Mouse (Mus musculus): ENCODE results near the gene Dusp18. TPM values are rescaled to one million over a fixed set of nuclear protein-coding genes. Genes with fewer than 3 reads are reported as not detected.

Gene Dusp18
- polyA plus RNA-seq (2016; fragmentation: Nextera tagmentation; extraction: Ambion mirVana) = 16.6 and 17.0 TPM in 2 replicates

DNA sequence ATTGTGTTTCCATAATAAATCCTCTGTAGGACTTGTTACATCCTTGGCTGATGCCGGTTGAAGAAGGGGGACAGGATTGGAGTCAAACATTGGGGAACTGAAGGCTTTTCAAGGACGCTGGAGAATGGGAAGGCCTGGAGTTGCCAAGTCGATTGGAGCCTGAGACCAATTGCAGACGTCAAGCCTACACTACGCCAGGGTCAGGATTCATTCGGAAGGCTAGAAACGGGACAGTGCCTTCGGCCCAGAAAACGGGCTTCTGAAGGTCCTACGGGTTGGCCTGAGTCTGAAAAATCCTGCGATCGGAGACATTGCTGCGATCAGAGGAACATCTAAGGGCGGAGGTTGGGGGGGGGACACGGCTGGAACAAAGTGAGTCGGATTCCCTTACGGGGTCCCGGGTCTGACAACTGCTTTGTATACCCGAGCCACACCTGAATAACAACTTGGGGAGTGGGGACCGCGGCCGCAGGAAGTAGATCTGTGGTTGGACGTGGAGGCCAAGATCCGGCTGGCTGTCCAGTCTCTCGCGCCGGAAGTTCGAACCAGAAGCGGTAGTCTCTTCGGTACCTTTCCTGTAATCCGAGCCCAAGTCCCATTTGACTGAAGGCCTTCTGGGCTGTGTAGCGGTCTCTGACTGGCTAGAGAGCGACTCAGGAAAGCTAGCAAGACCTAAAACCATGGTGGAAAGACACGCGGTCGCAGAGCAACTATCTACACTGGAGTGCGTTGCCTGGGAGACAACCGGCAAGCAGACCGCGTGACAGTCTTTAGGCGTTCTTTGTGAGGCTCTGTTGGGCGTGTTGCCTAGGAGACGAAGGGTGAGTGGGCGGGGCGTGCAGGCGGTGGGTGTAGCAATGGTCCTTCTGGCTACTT lies at the start of gene Dusp18, which contains the start of gene 4921536K21Rik:
Gene Dusp18, plus strand, starts transcription at position 835 of the 876 bp plus-strand sequence.
Gene 4921536K21Rik, minus strand, starts transcription at position 693 of the 876 bp plus-strand sequence.
- Histone ChIP-seq H3K27ac (replicated peaks) (peak within 1 kb of the TSS; percentile 92), H3K4me1 (peaks cover 13% of the 10 kb centered on the region), H3K27me3 (replicated peaks; ENCODE audit: low read depth, poor library complexity, severe bottlenecking) (no peaks in the 10 kb centered on the region), H3K36me3 (replicated peaks) (peaks cover 31% of the 10 kb centered on the region), H3K9me3 (no peaks in the 10 kb centered on the region), H3K4me3 (peak within 1 kb of the TSS; percentile 67)
- DNase-seq (ENCODE audit: low spot score) = peak; percentile 97
- 2% methylated on average over 46 of the region's 46 CpGs for WGBS

DNA sequence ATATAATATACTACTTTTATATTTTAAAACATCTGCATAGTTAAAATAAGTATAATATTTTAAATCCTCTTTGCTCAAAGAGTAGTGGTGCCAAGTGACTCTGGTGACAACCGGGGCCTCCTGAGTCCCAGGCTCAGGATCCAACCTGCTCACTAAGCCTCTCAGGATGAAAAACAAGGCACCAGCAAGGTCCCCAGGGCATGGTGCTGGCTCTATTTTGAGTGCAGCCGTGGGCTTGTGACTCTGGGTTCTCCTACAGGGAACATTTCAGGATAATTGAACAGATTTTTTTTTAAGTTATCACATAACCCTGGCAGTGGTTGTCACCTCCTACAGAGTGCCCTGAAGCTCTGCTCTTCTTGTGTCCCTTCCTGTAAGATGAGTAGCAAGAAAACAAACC lies 48.7 kb upstream of the Dusp18 start:
- Histone ChIP-seq H3K4me3 (no peak overlapping the region), H3K9me3 (no peaks in the 10 kb centered on the region), H3K36me3 (replicated peaks) (no peaks in the 10 kb centered on the region), H3K27ac (replicated peaks) (no peak overlapping the region), H3K27me3 (replicated peaks; ENCODE audit: low read depth, poor library complexity, severe bottlenecking) (no peaks in the 10 kb centered on the region), H3K4me1 (no peaks in the 10 kb centered on the region)
- WGBS = 56% methylated on average over 2 of the region's 2 CpGs
- no peak for DNase-seq (ENCODE audit: low spot score)

DNA sequence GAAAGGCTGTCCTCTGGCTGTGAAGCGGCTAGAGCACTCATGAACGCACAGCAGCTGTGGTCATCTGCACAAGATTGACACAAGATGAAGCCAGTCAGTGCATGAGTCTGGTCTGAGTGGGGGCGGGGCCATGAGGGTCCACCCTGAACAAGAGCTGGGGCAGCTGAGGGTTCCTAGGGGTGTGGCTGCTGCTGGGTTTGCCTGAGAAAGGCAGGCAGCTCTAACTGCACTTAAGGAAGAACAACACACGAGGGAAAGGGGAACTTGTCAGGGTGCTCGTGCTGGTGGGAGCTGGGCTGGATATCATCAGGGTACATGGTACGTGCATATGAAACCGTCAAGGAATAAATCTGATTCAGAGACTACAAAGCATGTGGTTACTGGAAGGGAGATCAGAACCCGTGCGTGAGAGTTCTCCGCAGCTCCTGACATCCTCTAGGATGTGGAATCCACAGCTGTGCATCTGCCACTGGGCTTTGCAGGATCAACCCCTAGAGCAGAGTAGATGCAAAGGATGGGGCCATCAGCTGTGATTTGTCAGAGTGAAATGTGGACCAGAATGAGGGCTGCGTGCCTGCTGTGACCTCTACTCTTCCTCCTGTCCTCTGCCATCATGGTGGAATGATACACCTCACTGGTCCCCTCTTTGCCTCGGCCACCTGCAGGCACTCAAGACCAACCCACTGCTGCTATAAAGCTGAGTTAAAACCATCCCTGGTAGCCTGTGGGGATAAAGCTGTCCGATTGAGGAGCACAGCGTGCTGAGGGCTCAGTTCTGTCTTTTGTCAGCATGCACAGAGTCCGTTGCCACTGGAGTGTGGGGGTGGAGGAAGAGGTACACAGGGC lies 45.3 kb upstream of the Dusp18 start:
- Histone ChIP-seq H3K9me3 (no peaks in the 10 kb centered on the region), H3K4me1 (no peaks in the 10 kb centered on the region), H3K36me3 (replicated peaks) (no peaks in the 10 kb centered on the region), H3K4me3 (no peak overlapping the region), H3K27me3 (replicated peaks; ENCODE audit: low read depth, poor library complexity, severe bottlenecking) (no peaks in the 10 kb centered on the region), H3K27ac (replicated peaks) (no peak overlapping the region)
- DNase-seq (ENCODE audit: low spot score) = no peak
- 83% methylated on average over 15 of the region's 15 CpGs for WGBS

DNA sequence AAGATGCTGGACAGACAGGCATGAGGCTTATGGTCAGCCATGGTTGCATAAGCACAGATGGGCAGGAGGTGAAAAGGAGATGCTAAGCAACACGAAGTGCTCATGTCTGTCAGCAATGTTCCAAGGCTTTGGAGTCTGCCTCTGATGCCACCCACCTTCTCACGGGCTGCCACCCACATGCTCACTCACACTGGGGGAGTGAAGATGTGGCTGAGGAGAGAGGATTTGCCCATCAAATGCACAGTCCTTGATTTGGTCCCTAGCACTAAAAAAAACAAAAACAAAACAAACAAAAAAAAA lies 44.8 kb upstream of the Dusp18 start:
- Histone ChIP-seq H3K27me3 (replicated peaks; ENCODE audit: low read depth, poor library complexity, severe bottlenecking) (no peaks in the 10 kb centered on the region), H3K9me3 (no peaks in the 10 kb centered on the region), H3K4me3 (no peak overlapping the region), H3K4me1 (no peaks in the 10 kb centered on the region), H3K36me3 (replicated peaks) (no peaks in the 10 kb centered on the region), H3K27ac (replicated peaks) (no peak overlapping the region)
- no peak for DNase-seq (ENCODE audit: low spot score)
- 87% methylated on average over 2 of the region's 2 CpGs for WGBS

DNA sequence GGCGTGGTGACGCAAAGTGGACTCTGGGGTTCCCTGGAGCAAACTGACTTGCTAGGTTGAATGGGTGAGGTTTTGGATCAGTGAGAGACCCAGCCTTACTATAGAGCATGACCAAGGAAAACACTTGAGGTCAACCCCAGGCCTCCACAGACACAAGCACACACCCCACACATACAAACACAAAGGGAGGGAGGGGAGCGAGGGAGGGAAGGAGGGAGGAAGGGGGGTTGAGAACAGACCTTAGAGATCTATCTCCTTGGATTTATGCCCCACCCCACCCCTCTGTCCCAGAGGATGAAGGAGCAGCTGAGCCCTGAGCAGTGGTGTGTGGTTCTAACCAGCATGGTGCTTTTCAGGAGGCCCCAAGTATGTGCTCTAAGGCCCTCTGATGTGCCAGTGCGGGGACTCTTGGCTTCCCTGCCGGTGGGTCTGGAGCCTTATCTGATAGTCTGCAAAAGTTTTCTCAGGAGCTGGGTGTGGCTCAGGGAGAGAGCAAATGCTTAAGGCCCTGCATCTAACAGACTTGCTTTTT lies 44.2 kb upstream of the Dusp18 start:
- Histone ChIP-seq H3K9me3 (no peaks in the 10 kb centered on the region), H3K27ac (replicated peaks) (no peak overlapping the region), H3K4me1 (no peaks in the 10 kb centered on the region), H3K36me3 (replicated peaks) (no peaks in the 10 kb centered on the region), H3K4me3 (no peak overlapping the region), H3K27me3 (replicated peaks; ENCODE audit: low read depth, poor library complexity, severe bottlenecking) (no peaks in the 10 kb centered on the region)
- 73% methylated on average over 5 of the region's 5 CpGs for WGBS
- DNase-seq (ENCODE audit: low spot score) = no peak

DNA sequence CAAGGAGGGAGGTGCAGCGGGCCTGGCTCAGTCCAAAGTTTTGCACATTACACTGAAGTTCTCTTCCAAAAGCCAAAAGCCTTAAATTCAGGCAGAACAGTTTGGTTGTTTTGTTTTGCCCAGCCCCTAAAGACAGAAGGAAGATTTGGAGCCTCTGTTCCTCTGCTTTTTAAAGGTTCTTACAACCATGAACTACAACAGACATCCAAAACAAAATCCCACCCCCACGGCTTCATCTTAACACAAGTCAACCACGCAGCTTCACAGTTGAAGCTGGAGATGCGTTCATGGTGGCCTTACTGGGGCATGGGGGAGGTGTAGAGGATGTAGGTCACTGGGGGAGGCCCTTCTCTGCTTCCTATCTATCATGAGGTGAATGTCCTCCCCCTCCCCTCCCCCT lies 43.2 kb upstream of the Dusp18 start:
- H3K27ac ChIP-seq (replicated peaks) = no peak overlapping the region
- H3K36me3 ChIP-seq (replicated peaks) = no peaks in the 10 kb centered on the region
- H3K4me3 ChIP-seq = no peak overlapping the region
- WGBS = 86% methylated on average over 4 of the region's 4 CpGs
- H3K27me3 ChIP-seq (replicated peaks; ENCODE audit: low read depth, poor library complexity, severe bottlenecking) = no peaks in the 10 kb centered on the region
- no peaks in the 10 kb centered on the region for H3K9me3 ChIP-seq
- no peak for DNase-seq (ENCODE audit: low spot score)
- no peaks in the 10 kb centered on the region for H3K4me1 ChIP-seq

DNA sequence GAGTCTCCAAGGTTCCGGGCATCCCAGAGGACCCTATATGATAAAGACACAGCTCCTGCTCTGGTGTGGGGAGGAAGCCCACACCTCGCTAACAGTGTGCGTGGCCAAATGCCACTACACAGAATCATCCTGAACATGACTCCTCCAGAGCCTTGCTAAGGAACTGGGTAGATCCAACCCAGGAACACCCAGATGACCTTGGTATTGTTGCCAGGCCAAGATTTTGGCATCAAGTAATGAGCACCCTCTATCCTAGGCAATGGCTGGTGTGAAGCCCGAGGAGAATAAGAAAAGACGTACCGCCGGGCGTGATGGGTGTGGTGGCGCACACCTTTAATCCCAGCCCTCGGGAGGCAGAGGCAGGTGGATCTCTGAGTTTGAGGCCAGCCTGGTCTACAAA lies 42.0 kb upstream of the Dusp18 start:
- Histone ChIP-seq H3K9me3 (no peaks in the 10 kb centered on the region), H3K27ac (replicated peaks) (no peak overlapping the region), H3K27me3 (replicated peaks; ENCODE audit: low read depth, poor library complexity, severe bottlenecking) (no peaks in the 10 kb centered on the region), H3K36me3 (replicated peaks) (no peaks in the 10 kb centered on the region), H3K4me1 (no peaks in the 10 kb centered on the region), H3K4me3 (no peak overlapping the region)
- no peak for DNase-seq (ENCODE audit: low spot score)
- 96% methylated on average over 10 of the region's 10 CpGs for WGBS

DNA sequence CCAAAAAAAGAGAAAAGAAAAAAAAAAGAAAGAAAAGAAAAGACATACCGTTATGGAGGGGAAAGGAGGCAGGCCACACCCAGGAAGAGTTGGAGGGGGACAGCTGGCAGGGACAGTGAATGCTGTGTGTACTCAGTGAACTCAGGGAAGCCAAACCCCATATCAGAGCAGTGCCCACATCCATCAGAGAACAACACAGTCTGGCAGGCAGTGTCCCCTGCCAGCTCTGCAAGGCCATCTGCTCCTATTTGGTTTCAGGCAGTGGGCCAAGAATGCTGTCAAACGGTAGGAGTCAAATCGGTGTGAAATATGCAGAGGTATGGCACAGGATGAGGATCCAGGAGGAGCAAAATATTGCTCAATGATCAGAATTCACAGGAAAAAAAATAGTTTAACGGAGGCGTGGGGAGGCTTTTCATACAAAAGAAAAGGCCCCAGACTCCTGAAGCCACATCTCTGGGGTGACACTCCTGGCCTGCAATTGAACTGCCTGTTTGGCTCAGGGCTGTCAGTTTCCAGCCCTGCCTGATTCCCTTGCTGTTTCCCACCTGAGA lies 41.5 kb upstream of the Dusp18 start:
- WGBS = 88% methylated on average over 5 of the region's 5 CpGs
- no peaks in the 10 kb centered on the region for H3K4me1 ChIP-seq
- H3K27ac ChIP-seq (replicated peaks) = no peak overlapping the region
- no peaks in the 10 kb centered on the region for H3K36me3 ChIP-seq (replicated peaks)
- H3K4me3 ChIP-seq = no peak overlapping the region
- no peaks in the 10 kb centered on the region for H3K27me3 ChIP-seq (replicated peaks; ENCODE audit: low read depth, poor library complexity, severe bottlenecking)
- DNase-seq (ENCODE audit: low spot score) = no peak
- H3K9me3 ChIP-seq = no peaks in the 10 kb centered on the region

DNA sequence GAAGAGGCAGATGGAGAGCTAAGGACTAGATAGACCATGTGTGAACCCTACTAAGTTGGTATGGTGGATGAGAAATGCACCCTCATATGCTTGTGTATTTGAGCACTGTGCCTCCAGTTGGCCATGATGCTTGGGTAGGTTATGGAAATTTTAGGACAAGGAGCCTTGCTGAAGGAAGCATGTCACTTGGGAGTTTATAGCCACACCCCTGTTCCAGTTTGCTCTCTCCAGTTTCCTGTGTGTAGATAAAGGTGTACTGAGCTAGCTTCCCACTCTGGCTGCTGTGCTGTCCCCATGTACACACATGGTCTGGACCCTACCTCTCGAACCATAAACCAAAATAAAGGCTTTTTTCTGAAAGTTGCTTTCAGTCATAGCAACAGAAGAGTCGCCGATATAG lies 40.9 kb upstream of the Dusp18 start:
- no peaks in the 10 kb centered on the region for H3K36me3 ChIP-seq (replicated peaks)
- H3K27me3 ChIP-seq (replicated peaks; ENCODE audit: low read depth, poor library complexity, severe bottlenecking) = no peaks in the 10 kb centered on the region
- 87% methylated on average over 3 of the region's 3 CpGs for WGBS
- DNase-seq (ENCODE audit: low spot score) = no peak
- no peak overlapping the region for H3K4me3 ChIP-seq
- H3K4me1 ChIP-seq = no peaks in the 10 kb centered on the region
- H3K27ac ChIP-seq (replicated peaks) = no peak overlapping the region
- H3K9me3 ChIP-seq = no peaks in the 10 kb centered on the region

DNA sequence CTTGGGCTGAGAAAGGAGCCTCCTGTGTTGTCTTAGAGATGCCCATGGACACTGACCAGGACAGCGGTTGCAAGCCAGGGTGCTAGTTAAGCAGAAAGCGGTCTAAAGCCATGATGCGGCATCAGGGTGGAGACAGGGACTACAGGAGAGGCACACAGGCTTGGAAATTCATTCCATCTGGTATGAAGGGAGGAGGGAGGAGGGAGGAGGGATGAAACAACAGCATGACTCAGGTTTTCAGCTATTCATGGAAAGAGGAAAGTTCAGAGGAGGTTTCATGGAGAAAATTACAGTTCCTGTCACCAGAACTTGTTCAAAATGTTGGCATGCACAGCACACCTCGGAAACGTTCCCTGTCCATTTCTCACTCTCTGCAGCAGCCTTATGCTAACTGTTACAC lies 39.2 kb upstream of the Dusp18 start:
- H3K4me3 ChIP-seq = no peak overlapping the region
- H3K27me3 ChIP-seq (replicated peaks; ENCODE audit: low read depth, poor library complexity, severe bottlenecking) = no peaks in the 10 kb centered on the region
- no peaks in the 10 kb centered on the region for H3K36me3 ChIP-seq (replicated peaks)
- no peaks in the 10 kb centered on the region for H3K4me1 ChIP-seq
- no peaks in the 10 kb centered on the region for H3K9me3 ChIP-seq
- H3K27ac ChIP-seq (replicated peaks) = no peak overlapping the region
- DNase-seq (ENCODE audit: low spot score) = no peak
- 90% methylated on average over 5 of the region's 5 CpGs for WGBS

DNA sequence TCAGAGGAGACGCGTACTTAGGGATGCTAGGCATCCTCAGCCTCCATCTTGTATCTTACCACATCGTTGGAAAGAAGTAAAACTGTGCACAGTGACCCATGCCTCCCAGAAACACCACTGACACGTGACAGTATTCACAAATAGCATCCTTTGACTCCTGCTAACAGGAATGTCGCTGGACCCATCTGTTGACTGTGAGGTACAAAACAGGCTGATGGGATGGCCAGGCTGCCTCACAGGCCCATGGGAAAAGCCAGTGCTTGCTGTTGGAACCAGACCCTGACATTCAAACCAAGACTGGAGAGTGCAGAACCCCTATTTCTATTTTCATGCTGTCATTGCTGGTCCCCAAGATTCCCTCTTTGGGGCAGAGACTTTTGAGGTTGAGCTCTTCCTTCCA lies 37.1 kb upstream of the Dusp18 start:
- H3K4me1 ChIP-seq = no peaks in the 10 kb centered on the region
- no peak overlapping the region for H3K27ac ChIP-seq (replicated peaks)
- no peak overlapping the region for H3K4me3 ChIP-seq
- DNase-seq (ENCODE audit: low spot score) = no peak
- no peaks in the 10 kb centered on the region for H3K36me3 ChIP-seq (replicated peaks)
- 78% methylated on average over 5 of the region's 5 CpGs for WGBS
- H3K9me3 ChIP-seq = no peaks in the 10 kb centered on the region
- peaks cover 18% of the 10 kb centered on the region for H3K27me3 ChIP-seq (replicated peaks; ENCODE audit: low read depth, poor library complexity, severe bottlenecking)

DNA sequence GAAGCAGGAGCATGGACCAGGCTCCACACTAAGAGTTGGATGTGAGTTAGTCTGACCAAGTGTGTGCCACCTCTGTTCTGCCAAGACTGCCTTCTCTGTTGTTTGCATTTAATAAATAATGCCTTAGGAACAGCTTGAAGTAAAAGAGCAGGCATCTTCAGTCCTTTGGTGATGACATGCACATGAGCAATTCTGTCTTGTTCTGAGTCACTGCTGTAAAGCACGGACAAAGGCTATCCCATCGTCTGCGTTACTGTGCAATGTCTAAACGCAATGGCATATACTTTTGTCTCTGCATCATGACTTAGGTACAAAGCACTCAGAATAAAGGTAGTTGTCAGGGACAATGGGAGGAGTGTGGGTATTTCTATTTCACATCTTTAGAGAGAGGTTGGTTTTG lies 35.3 kb upstream of the Dusp18 start:
- 93% methylated on average over 4 of the region's 4 CpGs for WGBS
- Histone ChIP-seq H3K4me1 (peaks cover 11% of the 10 kb centered on the region), H3K27ac (replicated peaks) (no peak overlapping the region), H3K27me3 (replicated peaks; ENCODE audit: low read depth, poor library complexity, severe bottlenecking) (peaks cover 35% of the 10 kb centered on the region), H3K4me3 (no peak overlapping the region), H3K36me3 (replicated peaks) (no peaks in the 10 kb centered on the region), H3K9me3 (no peaks in the 10 kb centered on the region)
- DNase-seq (ENCODE audit: low spot score) = no peak

Data from embryonic facial prominence, embryonic 10.5 days (tissue).